Mouse (Mus musculus) C2C12 (cell line): ENCODE results near the gene Slc35e4.

Source experiments
- CEBPB ChIP-seq: IDR thresholded peaks from one replicate; pipeline ENCODE4 v1.6.1; 2011; ENCODE audit warnings: low read depth, mild to moderate bottlenecking, control low read depth, moderate library complexity
- CTCF ChIP-seq: IDR thresholded peaks from one replicate; pipeline ENCODE4 v1.5.1; 2011; ENCODE audit not compliant: control insufficient read depth, insufficient read depth, insufficient read length
- FOSL1 ChIP-seq: IDR thresholded peaks from one replicate; pipeline ENCODE4 v1.8.0; 2011; ENCODE audit warnings: mild to moderate bottlenecking, low read length; ENCODE audit not compliant: poor library complexity, insufficient read depth, severe bottlenecking
- MAX ChIP-seq: IDR thresholded peaks from one replicate; pipeline ENCODE4 v1.6.1; 2011; ENCODE audit warnings: mild to moderate bottlenecking, control low read depth
- MYOD1 ChIP-seq: IDR thresholded peaks from one replicate; pipeline ENCODE4 v1.6.1; 2011; ENCODE audit warnings: low read depth; ENCODE audit not compliant: control insufficient read depth, insufficient read length
- MYOG ChIP-seq: IDR thresholded peaks from one replicate; pipeline ENCODE4 v1.6.1; 2011; ENCODE audit not compliant: control insufficient read depth, insufficient read length; ENCODE audit errors: extremely low read depth
- USF1 ChIP-seq: IDR thresholded peaks from one replicate; pipeline ENCODE4 v1.6.1; 2011; ENCODE audit warnings: low read depth, mild to moderate bottlenecking, control low read depth, moderate library complexity

- TF ChIP-seq CEBPB (no peak), CTCF (no peak), MAX (no peak), MYOG (no peak), USF1 (no peak), FOSL1 (no peak), MYOD1 (no peak)
These were observed 8.3 kb upstream of the Slc35e4 start for GRCm38 (mm10) chr11:3922731-3923130.
